Mouse (Mus musculus): Measurements from ENCODE around the gene Bcas3. TPM values are rescaled to one million over a fixed set of nuclear protein-coding genes. Genes with fewer than 3 reads are reported as not detected.

The Bcas3 gene
- polyA plus RNA-seq, 1 experiment from 2014 or later: 28.0 TPM

DNA sequence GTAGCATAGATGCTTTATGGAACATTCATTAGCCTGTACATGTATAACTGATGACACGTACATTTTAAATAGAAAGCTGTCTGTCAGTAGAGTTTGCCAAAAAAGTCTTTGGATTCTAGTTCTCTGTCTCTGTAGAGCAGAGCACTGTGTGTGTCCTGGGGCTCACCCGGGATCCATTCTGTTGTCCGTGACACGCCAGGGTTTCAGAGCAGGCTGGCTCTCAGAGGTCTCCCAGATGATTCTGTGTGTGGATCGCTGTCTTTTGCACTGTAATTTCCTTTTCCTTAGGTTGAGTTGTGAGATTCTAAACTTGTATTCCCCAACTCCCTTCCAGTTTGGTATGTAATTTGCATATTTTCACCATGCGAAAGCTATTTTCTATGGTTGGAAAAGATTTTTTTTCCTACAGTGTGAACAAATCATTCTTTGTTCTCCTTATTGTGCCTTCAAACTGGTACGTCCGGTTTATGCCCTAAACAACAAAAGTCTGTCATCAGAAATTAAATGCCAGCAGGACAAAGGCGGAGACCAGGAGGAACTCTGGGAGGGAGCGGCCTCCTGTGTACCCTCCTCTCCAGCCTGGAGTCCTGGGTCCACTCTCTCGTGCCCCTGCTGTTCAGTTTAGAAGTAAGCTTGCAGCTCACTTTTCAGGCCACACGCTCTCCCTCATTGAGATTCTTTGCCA is 39.4 kb downstream of the Bcas3 start:
- peak; percentile 86 for DNase-seq (ENCODE audit: low spot score)
- Histone ChIP-seq H3K4me3 (ENCODE audit: low read depth, low read length) (no peak overlapping the region), H3K9ac (ENCODE audit: low read depth, low read length) (peak overlapping the region; percentile 35; the same call in 1 of the 2 replicates), H3K27me3 (replicated peaks; ENCODE audit: control insufficient read depth, insufficient read depth, low read length) (no peaks in the 10 kb centered on the region), H3K27ac (replicated peaks; ENCODE audit: low read depth, low read length) (peak overlapping the region; percentile 86), H3K9me3 (ENCODE audit: control insufficient read depth, low read length) (no peaks in the 10 kb centered on the region), H3K4me1 (ENCODE audit: control insufficient read depth, insufficient read depth, low read length) (peaks cover 25% of the 10 kb centered on the region), H3K4me2 (ENCODE audit: low read depth, low read length) (peak overlapping the region; percentile 41), H3K36me3 (ENCODE audit: control insufficient read depth, insufficient read depth, low read length) (no peaks in the 10 kb centered on the region)
- WGBS: 20% methylated on average over 12 of the region's 12 CpGs
- peak; percentile 91 for ATAC-seq (ENCODE audit: low read depth)

GRCm38 (mm10) chr11:85392864-85393220 is 39.9 kb downstream of the Bcas3 start:
- H3K27me3 ChIP-seq (replicated peaks; ENCODE audit: control insufficient read depth, insufficient read depth, low read length): no peaks in the 10 kb centered on the region
- H3K36me3 ChIP-seq (ENCODE audit: control insufficient read depth, insufficient read depth, low read length): no peaks in the 10 kb centered on the region
- peak overlapping the region; percentile 86 for H3K27ac ChIP-seq (replicated peaks; ENCODE audit: low read depth, low read length)
- peak overlapping the region; percentile 35; the same call in 1 of the 2 replicates for H3K9ac ChIP-seq (ENCODE audit: low read depth, low read length)
- WGBS: 21% methylated on average over 9 of the region's 9 CpGs
- H3K9me3 ChIP-seq (ENCODE audit: control insufficient read depth, low read length): no peaks in the 10 kb centered on the region
- DNase-seq (ENCODE audit: low spot score): peak; percentile 67
- peaks cover 25% of the 10 kb centered on the region for H3K4me1 ChIP-seq (ENCODE audit: control insufficient read depth, insufficient read depth, low read length)
- ATAC-seq (ENCODE audit: low read depth): peak; percentile 69
- peak overlapping the region; percentile 41 for H3K4me2 ChIP-seq (ENCODE audit: low read depth, low read length)
- H3K4me3 ChIP-seq (ENCODE audit: low read depth, low read length): no peak overlapping the region

- peaks cover 25% of the 10 kb centered on the region for H3K4me1 ChIP-seq (ENCODE audit: control insufficient read depth, insufficient read depth, low read length)
- H3K4me3 ChIP-seq (ENCODE audit: low read depth, low read length): no peak overlapping the region
- H3K9ac ChIP-seq (ENCODE audit: low read depth, low read length): no peak overlapping the region
- H3K4me2 ChIP-seq (ENCODE audit: low read depth, low read length): no peak overlapping the region
- ATAC-seq (ENCODE audit: low read depth): no peak
- no peaks in the 10 kb centered on the region for H3K27me3 ChIP-seq (replicated peaks; ENCODE audit: control insufficient read depth, insufficient read depth, low read length)
- no peaks in the 10 kb centered on the region for H3K9me3 ChIP-seq (ENCODE audit: control insufficient read depth, low read length)
- DNase-seq (ENCODE audit: low spot score): peak; percentile 82
- no peaks in the 10 kb centered on the region for H3K36me3 ChIP-seq (ENCODE audit: control insufficient read depth, insufficient read depth, low read length)
- 32% methylated on average over 3 of the region's 3 CpGs for WGBS
- peak overlapping the region; percentile 44 for H3K27ac ChIP-seq (replicated peaks; ENCODE audit: low read depth, low read length)
Measured at GRCm38 (mm10) chr11:85393990-85394389, 41.0 kb downstream of the Bcas3 start.

GRCm38 (mm10) chr11:85395361-85395760 is 42.4 kb downstream of the Bcas3 start:
- no peak overlapping the region for H3K9ac ChIP-seq (ENCODE audit: low read depth, low read length)
- no peaks in the 10 kb centered on the region for H3K9me3 ChIP-seq (ENCODE audit: control insufficient read depth, low read length)
- no peaks in the 10 kb centered on the region for H3K27me3 ChIP-seq (replicated peaks; ENCODE audit: control insufficient read depth, insufficient read depth, low read length)
- no peaks in the 10 kb centered on the region for H3K36me3 ChIP-seq (ENCODE audit: control insufficient read depth, insufficient read depth, low read length)
- ATAC-seq (ENCODE audit: low read depth): no peak
- peak overlapping the region; percentile 39; the same call in 1 of the 2 replicates for H3K27ac ChIP-seq (replicated peaks; ENCODE audit: low read depth, low read length)
- 43% methylated on average over 7 of the region's 7 CpGs for WGBS
- peak overlapping the region; percentile 23; the same call in 1 of the 2 replicates for H3K4me2 ChIP-seq (ENCODE audit: low read depth, low read length)
- peaks cover 25% of the 10 kb centered on the region for H3K4me1 ChIP-seq (ENCODE audit: control insufficient read depth, insufficient read depth, low read length)
- no peak overlapping the region for H3K4me3 ChIP-seq (ENCODE audit: low read depth, low read length)
- DNase-seq (ENCODE audit: low spot score): no peak

- DNase-seq (ENCODE audit: low spot score) (no peak), ATAC-seq (ENCODE audit: low read depth) (no peak)
- no peaks in the 10 kb centered on the region for H3K36me3 ChIP-seq (ENCODE audit: control insufficient read depth, insufficient read depth, low read length)
- no peak overlapping the region for H3K9ac ChIP-seq (ENCODE audit: low read depth, low read length)
- 80% methylated on average over 3 of the region's 3 CpGs for WGBS
- no peak overlapping the region for H3K27ac ChIP-seq (replicated peaks; ENCODE audit: low read depth, low read length)
- no peak overlapping the region for H3K4me3 ChIP-seq (ENCODE audit: low read depth, low read length)
- no peaks in the 10 kb centered on the region; the same call in 1 of the 2 replicates for H3K4me1 ChIP-seq (ENCODE audit: control insufficient read depth, insufficient read depth, low read length)
- no peaks in the 10 kb centered on the region for H3K27me3 ChIP-seq (replicated peaks; ENCODE audit: control insufficient read depth, insufficient read depth, low read length)
- no peak overlapping the region for H3K4me2 ChIP-seq (ENCODE audit: low read depth, low read length)
- no peaks in the 10 kb centered on the region for H3K9me3 ChIP-seq (ENCODE audit: control insufficient read depth, low read length)
Measured at GRCm38 (mm10) chr11:85406531-85406930, 53.6 kb downstream of the Bcas3 start.

GRCm38 (mm10) chr11:85407700-85408099 is 54.7 kb downstream of the Bcas3 start:
- ATAC-seq (ENCODE audit: low read depth): no peak
- H3K4me1 ChIP-seq (ENCODE audit: control insufficient read depth, insufficient read depth, low read length): no peaks in the 10 kb centered on the region; the same call in 1 of the 2 replicates
- no peak overlapping the region for H3K4me2 ChIP-seq (ENCODE audit: low read depth, low read length)
- H3K4me3 ChIP-seq (ENCODE audit: low read depth, low read length): no peak overlapping the region
- H3K27ac ChIP-seq (replicated peaks; ENCODE audit: low read depth, low read length): no peak overlapping the region
- no peak overlapping the region for H3K9ac ChIP-seq (ENCODE audit: low read depth, low read length)
- DNase-seq (ENCODE audit: low spot score): no peak
- no peaks in the 10 kb centered on the region for H3K36me3 ChIP-seq (ENCODE audit: control insufficient read depth, insufficient read depth, low read length)
- 94% methylated on average over 2 of the region's 3 CpGs for WGBS
- no peaks in the 10 kb centered on the region for H3K27me3 ChIP-seq (replicated peaks; ENCODE audit: control insufficient read depth, insufficient read depth, low read length)
- no peaks in the 10 kb centered on the region for H3K9me3 ChIP-seq (ENCODE audit: control insufficient read depth, low read length)

- H3K4me2 ChIP-seq (ENCODE audit: low read depth, low read length): peak overlapping the region; percentile 38
- WGBS: 24% methylated on average over 7 of the region's 7 CpGs
Measured at GRCm38 (mm10) chr11:85412319-85412718, 59.4 kb downstream of the Bcas3 start.

DNA sequence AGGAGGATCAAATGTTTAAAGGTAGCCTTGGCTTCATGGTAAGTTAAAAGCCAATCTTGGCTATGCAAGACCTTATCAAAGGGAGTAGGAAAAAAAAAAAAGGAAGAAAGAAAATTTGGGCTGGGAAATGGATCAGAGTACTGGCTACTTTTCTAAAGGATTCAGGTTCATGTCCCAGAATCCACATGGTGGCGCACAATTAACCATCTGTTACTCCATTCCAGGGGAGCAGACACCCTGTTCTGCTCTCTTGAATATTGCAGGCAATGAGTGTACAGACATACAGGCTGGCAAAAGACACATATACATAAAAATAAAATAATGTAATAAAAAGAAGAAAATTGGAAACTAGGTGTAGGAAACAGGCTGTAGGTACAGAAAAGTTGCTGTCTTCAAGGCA is 61.5 kb downstream of the Bcas3 start:
- ATAC-seq (ENCODE audit: low read depth): no peak
- WGBS: 98% methylated on average over 1 of the region's 1 CpGs

More at GRCm38 (mm10) chr11:85412319-85412718, 59.4 kb downstream of the Bcas3 start:
- H3K27me3 ChIP-seq (replicated peaks; ENCODE audit: control insufficient read depth, insufficient read depth, low read length): no peaks in the 10 kb centered on the region
- H3K9me3 ChIP-seq (ENCODE audit: control insufficient read depth, low read length): no peaks in the 10 kb centered on the region
- no peaks in the 10 kb centered on the region for H3K4me1 ChIP-seq (ENCODE audit: control insufficient read depth, insufficient read depth, low read length)
- 0 out of 2 replicates have a peak overlapping the region, but pooled peaks have one; percentile 1 for H3K9ac ChIP-seq (ENCODE audit: low read depth, low read length)
- H3K36me3 ChIP-seq (ENCODE audit: control insufficient read depth, insufficient read depth, low read length): no peaks in the 10 kb centered on the region
- peak; percentile 16 for DNase-seq (ENCODE audit: low spot score)
- no peak overlapping the region; the same call in 1 of the 2 replicates for H3K27ac ChIP-seq (replicated peaks; ENCODE audit: low read depth, low read length)
- H3K4me3 ChIP-seq (ENCODE audit: low read depth, low read length): no peak overlapping the region
- no peak for ATAC-seq (ENCODE audit: low read depth)

DNA sequence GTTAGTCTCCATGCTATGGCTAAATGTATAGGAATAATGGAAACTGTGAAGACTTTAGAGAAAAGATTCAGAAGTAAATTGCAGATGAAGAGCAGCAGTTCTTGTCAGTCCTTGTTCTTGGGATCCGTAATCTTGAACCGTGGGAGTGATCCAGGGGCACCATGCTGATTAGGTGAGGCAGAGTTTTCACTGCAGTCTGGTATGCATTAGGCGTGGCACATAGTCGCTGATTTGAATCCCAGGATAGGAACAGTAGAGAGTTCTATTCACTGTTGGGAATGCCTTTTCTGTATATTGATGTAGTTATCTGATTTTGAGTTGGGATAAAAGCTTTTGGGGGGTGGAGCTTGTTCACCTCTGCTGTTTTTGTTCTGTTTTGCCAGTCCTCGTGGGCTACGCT is 74.4 kb downstream of the Bcas3 start:
- Histone ChIP-seq H3K36me3 (ENCODE audit: control insufficient read depth, insufficient read depth, low read length) (no peaks in the 10 kb centered on the region), H3K4me3 (ENCODE audit: low read depth, low read length) (no peak overlapping the region), H3K27me3 (replicated peaks; ENCODE audit: control insufficient read depth, insufficient read depth, low read length) (no peaks in the 10 kb centered on the region), H3K9me3 (ENCODE audit: control insufficient read depth, low read length) (no peaks in the 10 kb centered on the region), H3K4me2 (ENCODE audit: low read depth, low read length) (peak overlapping the region; percentile 35), H3K9ac (ENCODE audit: low read depth, low read length) (no peak overlapping the region), H3K4me1 (ENCODE audit: control insufficient read depth, insufficient read depth, low read length) (peaks cover 35% of the 10 kb centered on the region), H3K27ac (replicated peaks; ENCODE audit: low read depth, low read length) (peak overlapping the region; percentile 77)
- no peak for ATAC-seq (ENCODE audit: low read depth)
- 33% methylated on average over 6 of the region's 6 CpGs for WGBS
- peak; percentile 25 for DNase-seq (ENCODE audit: low spot score)

More for the DNA sequence above, 61.5 kb downstream of the Bcas3 start:
- Histone ChIP-seq H3K4me3 (ENCODE audit: low read depth, low read length) (no peak overlapping the region), H3K27me3 (replicated peaks; ENCODE audit: control insufficient read depth, insufficient read depth, low read length) (no peaks in the 10 kb centered on the region), H3K4me1 (ENCODE audit: control insufficient read depth, insufficient read depth, low read length) (no peaks in the 10 kb centered on the region), H3K36me3 (ENCODE audit: control insufficient read depth, insufficient read depth, low read length) (no peaks in the 10 kb centered on the region), H3K9ac (ENCODE audit: low read depth, low read length) (no peak overlapping the region), H3K27ac (replicated peaks; ENCODE audit: low read depth, low read length) (no peak overlapping the region), H3K4me2 (ENCODE audit: low read depth, low read length) (no peak overlapping the region), H3K9me3 (ENCODE audit: control insufficient read depth, low read length) (no peaks in the 10 kb centered on the region)
- no peak for DNase-seq (ENCODE audit: low spot score)
